Mouse (Mus musculus): Measurements from ENCODE around the gene Ar.
A peak's percentile ranks its signal among the peaks of the same experiment; 100 is the strongest.

Gene Ar

DNA sequence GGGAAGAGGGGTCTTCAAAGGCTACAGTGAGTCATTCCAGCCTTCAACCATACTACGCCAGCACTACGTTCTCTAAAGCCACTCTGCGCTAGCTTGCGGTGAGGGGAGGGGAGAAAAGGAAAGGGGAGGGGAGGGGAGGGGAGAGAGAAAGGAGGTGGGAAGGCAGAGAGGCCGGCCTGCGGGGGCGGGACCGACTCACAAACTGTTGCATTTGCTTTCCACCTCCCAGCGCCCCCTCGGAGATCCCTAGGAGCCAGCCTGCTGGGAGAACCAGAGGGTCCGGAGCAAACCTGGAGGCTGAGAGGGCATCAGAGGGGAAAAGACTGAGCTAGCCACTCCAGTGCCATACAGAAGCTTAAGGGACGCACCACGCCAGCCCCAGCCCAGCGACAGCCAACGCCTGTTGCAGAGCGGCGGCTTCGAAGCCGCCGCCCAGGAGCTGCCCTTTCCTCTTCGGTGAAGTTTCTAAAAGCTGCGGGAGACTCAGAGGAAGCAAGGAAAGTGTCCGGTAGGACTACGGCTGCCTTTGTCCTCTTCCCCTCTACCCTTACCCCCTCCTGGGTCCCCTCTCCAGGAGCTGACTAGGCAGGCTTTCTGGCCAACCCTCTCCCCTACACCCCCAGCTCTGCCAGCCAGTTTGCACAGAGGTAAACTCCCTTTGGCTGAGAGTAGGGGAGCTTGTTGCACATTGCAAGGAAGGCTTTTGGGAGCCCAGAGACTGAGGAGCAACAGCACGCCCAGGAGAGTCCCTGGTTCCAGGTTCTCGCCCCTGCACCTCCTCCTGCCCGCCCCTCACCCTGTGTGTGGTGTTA is at the start of gene Ar:
Ar (plus strand) TSS at position 239 of the 812 bp plus-strand sequence.
- DNase-seq (ENCODE audit: low read depth, low spot score) = peak; percentile 70

DNA sequence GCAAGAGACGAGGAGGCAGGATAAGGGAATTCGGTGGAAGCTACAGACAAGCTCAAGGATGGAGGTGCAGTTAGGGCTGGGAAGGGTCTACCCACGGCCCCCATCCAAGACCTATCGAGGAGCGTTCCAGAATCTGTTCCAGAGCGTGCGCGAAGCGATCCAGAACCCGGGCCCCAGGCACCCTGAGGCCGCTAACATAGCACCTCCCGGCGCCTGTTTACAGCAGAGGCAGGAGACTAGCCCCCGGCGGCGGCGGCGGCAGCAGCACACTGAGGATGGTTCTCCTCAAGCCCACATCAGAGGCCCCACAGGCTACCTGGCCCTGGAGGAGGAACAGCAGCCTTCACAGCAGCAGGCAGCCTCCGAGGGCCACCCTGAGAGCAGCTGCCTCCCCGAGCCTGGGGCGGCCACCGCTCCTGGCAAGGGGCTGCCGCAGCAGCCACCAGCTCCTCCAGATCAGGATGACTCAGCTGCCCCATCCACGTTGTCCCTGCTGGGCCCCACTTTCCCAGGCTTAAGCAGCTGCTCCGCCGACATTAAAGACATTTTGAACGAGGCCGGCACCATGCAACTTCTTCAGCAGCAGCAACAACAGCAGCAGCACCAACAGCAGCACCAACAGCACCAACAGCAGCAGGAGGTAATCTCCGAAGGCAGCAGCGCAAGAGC is 1.3 kb downstream of the Ar start:
- peak; percentile 37 for DNase-seq (ENCODE audit: low read depth, low spot score)

DNA sequence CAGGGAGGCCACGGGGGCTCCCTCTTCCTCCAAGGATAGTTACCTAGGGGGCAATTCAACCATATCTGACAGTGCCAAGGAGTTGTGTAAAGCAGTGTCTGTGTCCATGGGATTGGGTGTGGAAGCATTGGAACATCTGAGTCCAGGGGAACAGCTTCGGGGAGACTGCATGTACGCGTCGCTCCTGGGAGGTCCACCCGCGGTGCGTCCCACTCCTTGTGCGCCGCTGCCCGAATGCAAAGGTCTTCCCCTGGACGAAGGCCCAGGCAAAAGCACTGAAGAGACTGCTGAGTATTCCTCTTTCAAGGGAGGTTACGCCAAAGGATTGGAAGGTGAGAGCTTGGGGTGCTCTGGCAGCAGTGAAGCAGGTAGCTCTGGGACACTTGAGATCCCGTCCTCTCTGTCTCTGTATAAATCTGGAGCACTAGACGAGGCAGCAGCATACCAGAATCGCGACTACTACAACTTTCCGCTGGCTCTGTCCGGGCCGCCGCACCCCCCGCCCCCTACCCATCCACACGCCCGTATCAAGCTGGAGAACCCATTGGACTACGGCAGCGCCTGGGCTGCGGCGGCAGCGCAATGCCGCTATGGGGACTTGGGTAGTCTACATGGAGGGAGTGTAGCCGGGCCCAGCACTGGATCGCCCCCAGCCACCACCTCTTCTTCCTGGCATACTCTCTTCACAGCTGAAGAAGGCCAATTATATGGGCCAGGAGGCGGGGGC is 2.0 kb downstream of the Ar start:
- peak; percentile 20 for DNase-seq (ENCODE audit: low read depth, low spot score)

- no peak for DNase-seq (ENCODE audit: low read depth, low spot score)
Observed at GRCm38 (mm10) chrX:98189759-98190158, 41.2 kb downstream of the Ar start.

GRCm38 (mm10) chrX:98205766-98206165 is 57.2 kb downstream of the Ar start:
- no peak for DNase-seq (ENCODE audit: low read depth, low spot score)

DNA sequence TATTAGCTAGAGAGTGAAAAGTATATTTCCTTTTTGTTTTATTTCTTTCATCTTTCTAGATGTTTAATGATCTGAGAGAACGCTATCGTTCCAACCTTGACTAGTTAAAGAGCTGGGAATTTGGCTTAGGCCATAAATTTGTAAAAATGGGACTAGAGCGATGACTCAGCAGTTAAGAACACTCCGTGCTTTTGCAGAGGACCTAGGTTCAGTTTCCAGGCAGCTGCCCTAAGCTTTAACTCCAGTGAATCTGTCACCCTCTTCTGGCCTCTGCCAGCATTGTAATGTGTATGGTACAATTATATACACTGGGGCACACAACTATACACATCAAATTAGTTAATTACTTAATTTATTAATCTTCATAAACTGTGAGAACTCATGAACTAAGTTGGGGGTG is 58.6 kb downstream of the Ar start:
- no peak for DNase-seq (ENCODE audit: low read depth, low spot score)

GRCm38 (mm10) chrX:98216103-98216502 is 67.5 kb downstream of the Ar start:
- DNase-seq (ENCODE audit: low read depth, low spot score) = no peak

GRCm38 (mm10) chrX:98239011-98239410 is 90.4 kb downstream of the Ar start:
- no peak for DNase-seq (ENCODE audit: low read depth, low spot score)

DNA sequence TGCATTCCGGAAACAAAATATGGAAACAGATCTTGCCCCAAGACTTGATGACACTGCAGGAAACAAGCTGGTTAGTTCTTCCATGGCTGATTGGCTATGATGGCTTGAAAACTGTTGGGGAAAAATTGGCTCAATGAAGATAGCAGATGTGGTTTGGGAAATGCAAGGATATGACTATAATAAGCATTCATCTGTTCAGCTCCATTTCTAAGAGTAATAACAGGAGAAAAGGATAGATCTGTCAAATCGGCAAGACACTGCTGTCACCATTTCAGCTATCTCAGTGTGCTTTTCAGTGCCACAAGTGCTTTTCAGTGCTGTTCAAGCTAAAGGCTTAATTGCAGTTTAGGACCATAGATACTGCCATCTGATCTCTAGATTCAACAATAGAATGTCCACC is 96.5 kb downstream of the Ar start:
- no peak for DNase-seq (ENCODE audit: low read depth, low spot score)

DNA sequence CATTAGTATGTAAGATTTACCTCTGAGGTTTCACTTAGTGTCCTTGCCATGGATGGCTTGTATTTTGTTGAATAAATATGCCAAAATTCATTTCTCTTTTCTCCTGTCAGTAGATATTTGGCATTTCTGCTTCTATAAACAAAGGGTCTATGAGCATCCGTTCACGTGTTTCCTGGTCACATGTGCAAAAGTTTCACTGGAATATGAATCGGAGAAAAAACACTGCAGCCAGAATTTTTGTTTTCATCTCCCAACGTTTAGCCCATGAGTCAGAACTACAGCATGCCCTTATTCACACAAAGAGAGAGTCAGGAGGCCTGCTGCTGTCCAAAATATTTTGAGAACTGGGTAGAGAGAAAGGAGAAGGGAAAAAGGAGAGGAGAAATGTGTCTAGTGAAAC is 99.8 kb downstream of the Ar start:
- DNase-seq (ENCODE audit: low read depth, low spot score) = no peak

DNA sequence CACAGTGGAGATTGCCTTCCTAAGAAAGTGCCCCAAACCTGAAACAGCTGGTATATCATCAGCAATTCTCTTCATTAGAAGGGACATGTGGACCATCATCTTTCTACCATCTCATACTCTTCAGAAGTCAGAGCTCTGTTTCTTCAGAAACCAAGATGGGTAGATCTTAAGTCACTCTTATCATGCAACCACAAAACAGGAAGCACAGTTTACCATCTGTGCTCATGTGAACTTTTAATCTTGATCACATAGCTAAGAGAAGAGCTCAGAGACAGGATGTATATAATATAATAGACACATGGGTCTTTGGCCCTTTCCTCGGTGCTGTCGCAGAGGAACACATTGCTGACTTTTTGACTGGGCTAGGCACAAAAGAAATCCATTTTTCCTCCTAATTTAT is 111.1 kb downstream of the Ar start:
- peak; percentile 67 for DNase-seq (ENCODE audit: low read depth, low spot score)

DNA sequence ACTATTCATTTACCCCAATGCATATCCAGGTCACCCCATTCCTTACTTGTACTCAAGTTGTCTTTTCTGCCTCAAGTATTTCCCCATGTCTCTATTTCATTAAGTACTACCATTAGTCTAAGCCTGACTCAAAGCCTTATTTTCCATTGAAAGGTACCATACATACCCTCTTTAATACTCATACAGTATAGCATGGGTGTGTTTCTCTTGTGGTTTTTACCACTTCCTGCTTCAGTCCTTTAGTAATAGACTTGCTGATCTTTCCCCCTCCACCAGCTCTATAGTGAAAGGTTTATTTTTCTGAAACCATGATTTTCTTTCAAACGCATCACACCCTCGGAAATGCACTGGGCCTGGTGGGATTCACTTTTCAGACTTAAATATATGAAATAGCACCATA is 117.2 kb downstream of the Ar start:
- peak; percentile 64 for DNase-seq (ENCODE audit: low read depth, low spot score)

DNA sequence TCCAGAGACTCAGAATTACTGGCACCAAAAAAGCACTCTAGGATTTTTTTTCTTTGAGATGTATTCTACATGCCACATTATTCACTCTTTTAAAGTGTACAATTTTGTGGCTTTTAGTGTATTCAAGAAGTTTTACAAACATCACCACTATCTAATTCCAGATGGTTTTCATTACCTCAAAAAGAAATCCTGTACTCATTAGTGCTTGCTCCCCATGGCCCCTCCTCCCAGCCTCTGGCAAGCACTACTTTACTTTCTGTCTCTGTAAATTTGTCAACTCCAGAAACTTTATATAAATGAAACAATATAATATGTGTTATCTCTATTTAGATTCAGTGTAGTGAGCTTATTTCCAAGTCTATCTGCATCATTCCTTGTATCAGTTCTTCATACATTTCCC is 122.8 kb downstream of the Ar start:
- no peak for DNase-seq (ENCODE audit: low read depth, low spot score)

DNA sequence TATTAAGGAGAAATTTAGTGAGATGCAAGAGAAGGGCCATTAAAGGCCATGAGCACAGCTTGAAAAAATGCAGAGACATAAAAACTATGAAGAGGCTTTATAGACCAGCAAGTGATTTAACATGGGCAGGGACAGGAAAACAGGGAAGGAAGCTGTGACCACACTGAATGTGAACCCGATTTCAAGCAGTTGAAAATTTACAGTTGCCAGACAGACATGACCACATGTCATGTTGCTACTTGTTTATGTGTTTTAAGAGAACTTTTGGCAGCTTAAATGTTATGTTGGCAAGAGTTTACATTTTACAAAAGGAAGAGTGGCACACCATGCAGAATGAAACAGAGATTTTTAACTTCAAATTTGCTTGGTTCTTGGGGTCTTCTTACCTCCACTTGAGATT is 143.2 kb downstream of the Ar start:
- DNase-seq (ENCODE audit: low read depth, low spot score) = no peak

- DNase-seq (ENCODE audit: low read depth, low spot score) = no peak
Observed at GRCm38 (mm10) chrX:98300685-98301084, 152.1 kb downstream of the Ar start.

DNA sequence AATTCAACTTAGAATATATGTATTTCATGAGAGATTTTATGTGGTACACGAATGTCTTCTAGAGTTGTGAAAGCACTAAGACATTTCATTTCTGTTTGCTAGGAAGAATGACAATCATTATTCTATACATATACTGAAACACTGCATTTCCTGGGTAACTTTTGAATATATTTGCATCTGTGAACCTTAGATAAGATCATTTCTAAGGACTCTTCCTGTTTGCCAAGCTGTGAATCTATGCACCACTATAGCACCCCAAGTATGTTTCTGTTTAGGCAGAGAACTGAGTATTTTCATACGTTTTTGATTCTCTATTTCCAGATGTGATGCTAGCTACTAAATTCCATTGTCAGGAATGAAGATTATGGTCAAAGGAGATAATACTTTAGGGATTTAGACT is 153.4 kb downstream of the Ar start:
- peak; percentile 10 for DNase-seq (ENCODE audit: low read depth, low spot score)

DNA sequence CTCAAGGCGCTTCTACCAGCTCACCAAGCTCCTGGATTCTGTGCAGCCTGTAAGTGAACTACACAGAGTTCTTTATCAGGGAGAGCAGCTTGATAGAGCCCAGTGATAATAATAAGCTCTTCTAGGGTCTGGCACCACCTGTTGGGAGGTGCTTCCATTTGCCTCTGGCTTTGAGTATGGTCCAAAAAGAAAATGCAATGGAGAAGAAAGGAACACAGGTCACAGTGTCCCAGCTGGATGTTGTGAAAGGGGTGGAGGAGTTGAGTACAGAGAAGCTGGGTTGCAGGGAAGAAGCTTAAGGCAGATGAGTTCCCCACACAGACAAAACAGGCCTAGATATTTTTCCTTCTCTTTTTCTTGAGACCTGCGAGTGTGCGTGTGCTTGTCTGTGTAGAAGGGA is 167.4 kb downstream of the Ar start:
- DNase-seq (ENCODE audit: low read depth, low spot score) = peak; percentile 2

DNA sequence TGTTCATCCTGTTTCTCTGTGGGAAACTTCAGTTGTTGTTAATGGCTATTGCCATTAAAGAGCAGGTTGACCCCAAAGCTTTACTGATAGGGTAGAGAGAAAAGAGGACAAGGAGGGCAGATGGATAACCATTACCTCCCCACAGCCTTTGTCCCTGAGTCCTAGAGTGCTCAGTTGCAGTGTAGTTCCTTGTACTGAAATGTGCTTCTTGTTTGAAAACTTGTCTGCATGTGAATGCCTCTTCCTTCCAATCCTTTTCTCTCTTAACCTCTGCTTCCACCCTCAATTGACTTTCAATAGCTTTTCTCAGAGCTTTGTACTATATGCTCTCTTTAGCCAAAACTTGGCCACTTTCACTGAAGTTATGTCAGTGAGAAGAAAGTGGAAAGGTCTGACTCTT is 168.9 kb downstream of the Ar start:
- DNase-seq (ENCODE audit: low read depth, low spot score) = no peak

GRCm38 (mm10) chrX:98323105-98323504 is 174.5 kb downstream of the Ar start:
- DNase-seq (ENCODE audit: low read depth, low spot score) = no peak

GRCm38 (mm10) chrX:98347481-98347880 is 198.9 kb downstream of the Ar start:
- DNase-seq (ENCODE audit: low read depth, low spot score) = no peak

GRCm38 (mm10) chrX:98348036-98348435 is 199.5 kb downstream of the Ar start:
- no peak for DNase-seq (ENCODE audit: low read depth, low spot score)

All from CD4-positive, CD25-positive, alpha-beta regulatory T cell, adult 2 months (primary cell).